Mouse (Mus musculus): ENCODE results near the gene Arhgap8.

GRCm38 (mm10) chr15:84743347-84743746 lies 23.5 kb downstream of the Arhgap8 start:
- no peak for TF ChIP-seq POLR2A (IDR thresholded peaks at IDR 0.05; ENCODE audit: extremely low read depth, insufficient read depth, low read length)
- no peak for TF ChIP-seq CTCF (IDR thresholded peaks at IDR 0.05; ENCODE audit: extremely low read depth, insufficient read depth, low read length)

Data from cortical plate, adult 2 months (tissue).